Mouse (Mus musculus): Measurements from ENCODE around the gene Rxra. TPM values are rescaled to one million over a fixed set of nuclear protein-coding genes. Genes with fewer than 3 reads are reported as not detected.

The Rxra gene
- total and polyA plus RNA-seq, 2 experiments = 108 to 313 TPM

GRCm38 (mm10) chr2:27801041-27801440 is 124.8 kb downstream of the Rxra start:
- Histone ChIP-seq H3K4me3 (ENCODE audit: insufficient read depth, low read depth, low read length) (no peak overlapping the region), H3K27ac (replicated peaks; ENCODE audit: insufficient read depth, low read depth, low read length) (no peak overlapping the region), H3K9ac (ENCODE audit: low read depth, low read length) (no peak overlapping the region), H3K4me1 (ENCODE audit: control insufficient read depth, insufficient read depth, low read length) (no peaks in the 10 kb centered on the region), H3K27me3 (ENCODE audit: control insufficient read depth, insufficient read depth, low read length) (no peaks in the 10 kb centered on the region), H3K36me3 (ENCODE audit: control insufficient read depth, insufficient read depth, low read length) (no peaks in the 10 kb centered on the region), H3K79me2 (ENCODE audit: control insufficient read depth, insufficient read depth, low read length) (no peaks in the 10 kb centered on the region)
- no peak for TF ChIP-seq CTCF (IDR thresholded peaks at IDR 0.05; ENCODE audit: low read depth, low read length)
- no peak for TF ChIP-seq POLR2A (IDR thresholded peaks at IDR 0.05; ENCODE audit: extremely low read depth, insufficient read depth, low read length)
- WGBS = 81% methylated on average over 2 of the region's 2 CpGs
- no peak for DNase-seq (ENCODE audit: extremely low read depth, low read depth, low spot score)

- no peaks in the 10 kb centered on the region for H3K36me3 ChIP-seq (ENCODE audit: control insufficient read depth, insufficient read depth, low read length)
- no peaks in the 10 kb centered on the region for H3K79me2 ChIP-seq (ENCODE audit: control insufficient read depth, insufficient read depth, low read length)
- no peak overlapping the region for H3K4me3 ChIP-seq (ENCODE audit: insufficient read depth, low read depth, low read length)
- H3K9ac ChIP-seq (ENCODE audit: low read depth, low read length) = no peak overlapping the region
- H3K27me3 ChIP-seq (ENCODE audit: control insufficient read depth, insufficient read depth, low read length) = no peaks in the 10 kb centered on the region
- DNase-seq (ENCODE audit: extremely low read depth, low read depth, low spot score) = no peak
- no peak overlapping the region for H3K27ac ChIP-seq (replicated peaks; ENCODE audit: insufficient read depth, low read depth, low read length)
- TF ChIP-seq CTCF (IDR thresholded peaks at IDR 0.05; ENCODE audit: low read depth, low read length) (no peak), POLR2A (IDR thresholded peaks at IDR 0.05; ENCODE audit: extremely low read depth, insufficient read depth, low read length) (no peak)
- 57% methylated on average over 9 of the region's 9 CpGs for WGBS
- H3K4me1 ChIP-seq (ENCODE audit: control insufficient read depth, insufficient read depth, low read length) = no peaks in the 10 kb centered on the region
These were observed 126.3 kb downstream of the Rxra start for GRCm38 (mm10) chr2:27802493-27802892.

- H3K4me1 ChIP-seq (ENCODE audit: control insufficient read depth, insufficient read depth, low read length) = no peaks in the 10 kb centered on the region
- DNase-seq (ENCODE audit: extremely low read depth, low read depth, low spot score) = no peak
- no peaks in the 10 kb centered on the region for H3K27me3 ChIP-seq (ENCODE audit: control insufficient read depth, insufficient read depth, low read length)
- no peak overlapping the region for H3K4me3 ChIP-seq (ENCODE audit: insufficient read depth, low read depth, low read length)
- no peak overlapping the region for H3K9ac ChIP-seq (ENCODE audit: low read depth, low read length)
- no peak for TF ChIP-seq CTCF (IDR thresholded peaks at IDR 0.05; ENCODE audit: low read depth, low read length)
- no peak for TF ChIP-seq POLR2A (IDR thresholded peaks at IDR 0.05; ENCODE audit: extremely low read depth, insufficient read depth, low read length)
- no peak overlapping the region for H3K27ac ChIP-seq (replicated peaks; ENCODE audit: insufficient read depth, low read depth, low read length)
- H3K79me2 ChIP-seq (ENCODE audit: control insufficient read depth, insufficient read depth, low read length) = no peaks in the 10 kb centered on the region
- no peaks in the 10 kb centered on the region for H3K36me3 ChIP-seq (ENCODE audit: control insufficient read depth, insufficient read depth, low read length)
- WGBS = 78% methylated on average over 7 of the region's 7 CpGs
These were observed 130.5 kb downstream of the Rxra start for GRCm38 (mm10) chr2:27806691-27807090.

GRCm38 (mm10) chr2:27807684-27808083 is 131.4 kb downstream of the Rxra start:
- no peak overlapping the region for H3K9ac ChIP-seq (ENCODE audit: low read depth, low read length)
- no peaks in the 10 kb centered on the region for H3K4me1 ChIP-seq (ENCODE audit: control insufficient read depth, insufficient read depth, low read length)
- no peak for DNase-seq (ENCODE audit: extremely low read depth, low read depth, low spot score)
- no peak for TF ChIP-seq CTCF (IDR thresholded peaks at IDR 0.05; ENCODE audit: low read depth, low read length)
- TF ChIP-seq POLR2A (IDR thresholded peaks at IDR 0.05; ENCODE audit: extremely low read depth, insufficient read depth, low read length) = no peak
- H3K4me3 ChIP-seq (ENCODE audit: insufficient read depth, low read depth, low read length) = no peak overlapping the region
- 94% methylated on average over 3 of the region's 3 CpGs for whole genome bisulfite sequencing
- H3K27me3 ChIP-seq (ENCODE audit: control insufficient read depth, insufficient read depth, low read length) = no peaks in the 10 kb centered on the region
- no peak overlapping the region for H3K27ac ChIP-seq (replicated peaks; ENCODE audit: insufficient read depth, low read depth, low read length)
- no peaks in the 10 kb centered on the region for H3K79me2 ChIP-seq (ENCODE audit: control insufficient read depth, insufficient read depth, low read length)
- H3K36me3 ChIP-seq (ENCODE audit: control insufficient read depth, insufficient read depth, low read length) = no peaks in the 10 kb centered on the region

- Histone ChIP-seq H3K79me2 (ENCODE audit: control insufficient read depth, insufficient read depth, low read length) (no peaks in the 10 kb centered on the region), H3K9ac (ENCODE audit: low read depth, low read length) (no peak overlapping the region), H3K4me3 (ENCODE audit: insufficient read depth, low read depth, low read length) (no peak overlapping the region), H3K27me3 (ENCODE audit: control insufficient read depth, insufficient read depth, low read length) (no peaks in the 10 kb centered on the region), H3K4me1 (ENCODE audit: control insufficient read depth, insufficient read depth, low read length) (no peaks in the 10 kb centered on the region), H3K27ac (replicated peaks; ENCODE audit: insufficient read depth, low read depth, low read length) (no peak overlapping the region), H3K36me3 (ENCODE audit: control insufficient read depth, insufficient read depth, low read length) (no peaks in the 10 kb centered on the region)
- no peak for DNase-seq (ENCODE audit: extremely low read depth, low read depth, low spot score)
- TF ChIP-seq POLR2A (IDR thresholded peaks at IDR 0.05; ENCODE audit: extremely low read depth, insufficient read depth, low read length) (no peak), CTCF (IDR thresholded peaks at IDR 0.05; ENCODE audit: low read depth, low read length) (no peak)
- 94% methylated on average over 4 of the region's 4 CpGs for WGBS
These were observed 133.7 kb downstream of the Rxra start for GRCm38 (mm10) chr2:27809897-27810296.

Other genes with a start within 250 kb of the Rxra start
- gene Vav2, start 249.4 kb upstream of the Rxra start, total RNA-seq (2014; rRNA removed) = 17.6 and 22.1 TPM in 2 replicates
- 25.1 and 26.0 TPM in 2 replicates for gene Vav2, start 249.4 kb upstream of the Rxra start, polyA plus RNA-seq (2012; rRNA removed)
- gene Brd3os, start 234.1 kb upstream of the Rxra start, total RNA-seq (2014; rRNA removed) = 0.09 and 0.40 TPM in 2 replicates
- 0.61 and 0.82 TPM in 2 replicates for gene Brd3os, start 234.1 kb upstream of the Rxra start, polyA plus RNA-seq (2012; rRNA removed)
- gene Brd3, start 168.8 kb upstream of the Rxra start, total RNA-seq (2014; rRNA removed) = 5.8 and 7.9 TPM in 2 replicates
- 14.8 and 17.2 TPM in 2 replicates for gene Brd3, start 168.8 kb upstream of the Rxra start, polyA plus RNA-seq (2012; rRNA removed)
- 16.7 and 20.4 TPM in 2 replicates for gene Wdr5, start 161.3 kb upstream of the Rxra start, total RNA-seq (2014; rRNA removed)
- gene Wdr5, start 161.3 kb upstream of the Rxra start, polyA plus RNA-seq (2012; rRNA removed) = 17.2 and 18.3 TPM in 2 replicates
- 2.0 and 3.0 TPM in 2 replicates for gene Col5a1, start 210.0 kb downstream of the Rxra start, total RNA-seq (2014; rRNA removed)
- 2.0 and 2.1 TPM in 2 replicates for gene Col5a1, start 210.0 kb downstream of the Rxra start, polyA plus RNA-seq (2012; rRNA removed)

All from liver, adult 2 months (tissue).